In genomic region chr17:13006984-13007383, GRCm38 (mm10) we compare ENCODE assay signal across 8 mouse cellular contexts. TPM values are rescaled to one million over a fixed set of nuclear protein-coding genes. Genes with fewer than 3 reads are reported as not detected.
DNase-seq lines count a peak whose midpoint lies in the region; ATAC-seq and TF ChIP-seq lines count a peak whose summit lies in the region.

No protein-coding gene starts in this region.

- no peak for DNase-seq in lung, adult 2 months
- DNase-seq in limb, embryonic 14.5 days (ENCODE audit: low spot score), result no peak
- no peak for DNase-seq in thymus, postnatal 10 days (ENCODE audit: low spot score in 2 of 2)
- no peak for DNase-seq in adrenal gland, adult 2 months

- TF ChIP-seq POLR2A in lung, adult 2 months (IDR thresholded peaks at IDR 0.05; ENCODE audit: borderline replicate concordance, extremely low read depth, low read depth, low read length), result no peak
- TF ChIP-seq POLR2A in limb, embryonic 14.5 days (IDR thresholded peaks at IDR 0.05; ENCODE audit: borderline replicate concordance, extremely low read depth, insufficient read depth, insufficient read length), result no peak

- no peaks in the 10 kb centered on the region for H3K9me3 ChIP-seq in lung, embryonic 16.5 days (ENCODE audit: control insufficient read depth, low read length)
- H3K9me3 ChIP-seq in forebrain, embryonic 13.5 days (replicated peaks), result no peaks in the 10 kb centered on the region
- no peaks in the 10 kb centered on the region for H3K9me3 ChIP-seq in limb, embryonic 14.5 days (ENCODE audit: control insufficient read depth, low read length)
- no peaks in the 10 kb centered on the region for H3K9me3 ChIP-seq in stomach, embryonic 14.5 days (ENCODE audit: control insufficient read depth, low read depth, low read length)

- H3K4me2 ChIP-seq in lung, embryonic 16.5 days (ENCODE audit: low read depth, low read length), result peak overlapping the region; percentile 82
- peak overlapping the region; percentile 76 for H3K4me2 ChIP-seq in forebrain, embryonic 13.5 days
- peak overlapping the region; percentile 76 for H3K4me2 ChIP-seq in limb, embryonic 14.5 days (replicated peaks; ENCODE audit: low read depth, low read length, severe bottlenecking)
- H3K4me2 ChIP-seq in stomach, embryonic 14.5 days (replicated peaks; ENCODE audit: low read depth, low read length), result peak overlapping the region; percentile 81

- 54% methylated on average over 5 of the region's 5 CpGs for WGBS in lung, embryonic 16.5 days
- 55% methylated on average over 5 of the region's 5 CpGs for WGBS in lung, adult 2 months
- 45% methylated on average over 5 of the region's 5 CpGs for WGBS in forebrain, embryonic 13.5 days
- WGBS in limb, embryonic 14.5 days, result 48% methylated on average over 5 of the region's 5 CpGs
- 42% methylated on average over 5 of the region's 5 CpGs for WGBS in stomach, embryonic 14.5 days

- ATAC-seq in lung, embryonic 16.5 days (ENCODE audit: low read depth), result no peak
- ATAC-seq in forebrain, embryonic 13.5 days, result no peak
- ATAC-seq in limb, embryonic 14.5 days (ENCODE audit: low FRiP score, low read depth), result no peak
- no peak for ATAC-seq in stomach, embryonic 14.5 days (ENCODE audit: insufficient number of reproducible peaks, insufficient read depth, low FRiP score, low read depth)
- no peak for ATAC-seq in erythroid progenitor cell, adult 5-6 weeks (replicated peaks; ENCODE audit: low FRiP score, poor library complexity, severe bottlenecking)

- no peak for TF ChIP-seq CTCF in lung, adult 2 months (IDR thresholded peaks at IDR 0.05; ENCODE audit: insufficient read depth, low read length)

- H3K36me3 ChIP-seq in lung, embryonic 16.5 days (ENCODE audit: control insufficient read depth, insufficient read depth, low read length), result peaks cover 3% of the 10 kb centered on the region; the same call in 1 of the 2 replicates
- H3K36me3 ChIP-seq in forebrain, embryonic 13.5 days (ENCODE audit: poor library complexity, severe bottlenecking), result peaks cover 13% of the 10 kb centered on the region
- H3K36me3 ChIP-seq in limb, embryonic 14.5 days (ENCODE audit: control insufficient read depth, insufficient read depth, low read length), result peaks cover 6% of the 10 kb centered on the region
- peaks cover under 1% of the 10 kb centered on the region; the same call in 1 of the 2 replicates for H3K36me3 ChIP-seq in stomach, embryonic 14.5 days (ENCODE audit: control insufficient read depth, insufficient read depth, low read length)

- no peaks in the 10 kb centered on the region for H3K27me3 ChIP-seq in lung, embryonic 16.5 days (ENCODE audit: control insufficient read depth, insufficient read depth, low read depth, low read length)
- H3K27me3 ChIP-seq in forebrain, embryonic 13.5 days, result no peaks in the 10 kb centered on the region
- H3K27me3 ChIP-seq in limb, embryonic 14.5 days (ENCODE audit: control insufficient read depth, insufficient read depth, low read length), result no peaks in the 10 kb centered on the region
- H3K27me3 ChIP-seq in stomach, embryonic 14.5 days (ENCODE audit: control insufficient read depth, insufficient read depth, low read length), result no peaks in the 10 kb centered on the region

- peak overlapping the region; percentile 76; the same call in 1 of the 2 replicates for H3K27ac ChIP-seq in lung, embryonic 16.5 days (ENCODE audit: low read length)
- H3K27ac ChIP-seq in forebrain, embryonic 13.5 days, result no peak overlapping the region
- H3K27ac ChIP-seq in limb, embryonic 14.5 days (replicated peaks; ENCODE audit: low read depth, low read length), result no peak overlapping the region
- no peak overlapping the region; the same call in 1 of the 2 replicates for H3K27ac ChIP-seq in stomach, embryonic 14.5 days (ENCODE audit: low read length)

- H3K4me3 ChIP-seq in lung, embryonic 16.5 days (ENCODE audit: low read length), result peak overlapping the region; percentile 69
- H3K4me3 ChIP-seq in lung, adult 2 months (replicated peaks; ENCODE audit: extremely low read depth, low read depth, low read length), result no peak overlapping the region
- peak overlapping the region; percentile 90; the same call in 1 of the 2 replicates for H3K4me3 ChIP-seq in forebrain, embryonic 13.5 days
- peak overlapping the region; percentile 82 for H3K4me3 ChIP-seq in limb, embryonic 14.5 days (replicated peaks; ENCODE audit: low read length)
- peak overlapping the region; percentile 89; the same call in 1 of the 2 replicates for H3K4me3 ChIP-seq in stomach, embryonic 14.5 days (ENCODE audit: low read depth, low read length)

- peak overlapping the region; percentile 70 for H3K9ac ChIP-seq in lung, embryonic 16.5 days (ENCODE audit: low read length)
- peak overlapping the region; percentile 86 for H3K9ac ChIP-seq in forebrain, embryonic 13.5 days
- peak overlapping the region; percentile 73 for H3K9ac ChIP-seq in limb, embryonic 14.5 days (ENCODE audit: low read depth, low read length, severe bottlenecking)
- 0 out of 2 replicates have a peak overlapping the region, but pooled peaks have one; percentile 6 for H3K9ac ChIP-seq in stomach, embryonic 14.5 days (replicated peaks; ENCODE audit: low read depth, low read length)

- H3K4me1 ChIP-seq in lung, embryonic 16.5 days (replicated peaks; ENCODE audit: control insufficient read depth, insufficient read depth, low read length), result peaks cover 13% of the 10 kb centered on the region
- H3K4me1 ChIP-seq in lung, adult 2 months (ENCODE audit: control insufficient read depth, insufficient read depth, low read length), result peaks cover 8% of the 10 kb centered on the region
- H3K4me1 ChIP-seq in forebrain, embryonic 13.5 days, result peaks cover 13% of the 10 kb centered on the region
- H3K4me1 ChIP-seq in limb, embryonic 14.5 days (ENCODE audit: control insufficient read depth, insufficient read depth, low read length), result peaks cover 8% of the 10 kb centered on the region
- H3K4me1 ChIP-seq in stomach, embryonic 14.5 days (ENCODE audit: control insufficient read depth, insufficient read depth, low read length), result 0 out of 2 replicates have a peak, but pooled peaks cover 7% of the 10 kb centered on the region

RNA-seq across cellular contexts. Expression of gene Sod2, which starts 0.3 kb away (rescaled TPM):
- 102 and 116 TPM in 2 replicates for polyA plus RNA-seq in lung, embryonic 16.5 days (2015; fragmentation: Nextera tagmentation; extraction: Ambion mirVana)
- polyA plus RNA-seq in lung, adult 2 months (2012; rRNA removed), result 285 and 325 TPM in 2 replicates
- polyA plus RNA-seq in forebrain, embryonic 13.5 days (2015; fragmentation: Nextera tagmentation; extraction: Ambion mirVana), result 116 and 118 TPM in 2 replicates
- polyA plus RNA-seq in limb, embryonic 14.5 days (2012; rRNA removed), result 98.2 and 118 TPM in 2 replicates
- 103 and 116 TPM in 2 replicates for polyA plus RNA-seq in limb, embryonic 14.5 days (2014; fragmentation: Nextera tagmentation; extraction: Ambion mirVana)
- polyA plus RNA-seq in stomach, embryonic 14.5 days (2014; fragmentation: Nextera tagmentation; extraction: Ambion mirVana), result 110 and 125 TPM in 2 replicates
- total RNA-seq in adrenal gland, adult 2 months (2021), result 100 to 1,000 TPM; 464 to 485 TPM
- 1,090 and 1,205 TPM in 2 replicates for polyA plus RNA-seq in adrenal gland, adult 2 months (2012; rRNA removed)
- total RNA-seq in erythroid progenitor cell, adult 5-6 weeks (2015; ENCODE audit: low replicate concordance), result 18.4 and 58.3 TPM in 2 replicates
- 8.0 and 16.8 TPM in 2 replicates for total RNA-seq in erythroid progenitor cell, adult 5-6 weeks (2017; ENCODE audit: low replicate concordance)

RNA-seq across cellular contexts. Expression of gene Wtap, which starts 13.0 kb away (rescaled TPM):
- polyA plus RNA-seq in lung, embryonic 16.5 days (2015; fragmentation: Nextera tagmentation; extraction: Ambion mirVana), result 126 and 128 TPM in 2 replicates
- 16.1 and 19.4 TPM in 2 replicates for polyA plus RNA-seq in lung, adult 2 months (2012; rRNA removed)
- 166 and 170 TPM in 2 replicates for polyA plus RNA-seq in forebrain, embryonic 13.5 days (2015; fragmentation: Nextera tagmentation; extraction: Ambion mirVana)
- polyA plus RNA-seq in limb, embryonic 14.5 days (2012; rRNA removed), result 61.7 and 86.1 TPM in 2 replicates
- 135 and 141 TPM in 2 replicates for polyA plus RNA-seq in limb, embryonic 14.5 days (2014; fragmentation: Nextera tagmentation; extraction: Ambion mirVana)
- 138 and 146 TPM in 2 replicates for polyA plus RNA-seq in stomach, embryonic 14.5 days (2014; fragmentation: Nextera tagmentation; extraction: Ambion mirVana)
- total RNA-seq in adrenal gland, adult 2 months (2021), result 10 to 100 TPM; 54.5 to 60.2 TPM
- polyA plus RNA-seq in adrenal gland, adult 2 months (2012; rRNA removed), result 12.2 and 12.8 TPM in 2 replicates
- 66.0 and 97.3 TPM in 2 replicates for total RNA-seq in erythroid progenitor cell, adult 5-6 weeks (2015; ENCODE audit: low replicate concordance)
- 108 and 124 TPM in 2 replicates for total RNA-seq in erythroid progenitor cell, adult 5-6 weeks (2017; ENCODE audit: low replicate concordance)

RNA-seq across cellular contexts. Expression of gene Gpr31b, which starts 45.1 kb away (rescaled TPM):
- polyA plus RNA-seq in lung, embryonic 16.5 days (2015; fragmentation: Nextera tagmentation; extraction: Ambion mirVana), result not detected in 2 replicates
- not detected in 2 replicates for polyA plus RNA-seq in lung, adult 2 months (2012; rRNA removed)
- polyA plus RNA-seq in forebrain, embryonic 13.5 days (2015; fragmentation: Nextera tagmentation; extraction: Ambion mirVana), result not detected in 2 replicates
- polyA plus RNA-seq in limb, embryonic 14.5 days (2012; rRNA removed), result 0.06 and 0.09 TPM in 2 replicates
- polyA plus RNA-seq in limb, embryonic 14.5 days (2014; fragmentation: Nextera tagmentation; extraction: Ambion mirVana), result 0.18 TPM in 1 of 2 replicates, not detected in the other
- polyA plus RNA-seq in stomach, embryonic 14.5 days (2014; fragmentation: Nextera tagmentation; extraction: Ambion mirVana), result 0.20 TPM in 1 of 2 replicates, not detected in the other
- total RNA-seq in adrenal gland, adult 2 months (2021), result 1 to 10 TPM in 1 of 2 experiments, under 1 TPM in 1; 0.26 to 1.2 TPM
- 0.51 and 1.2 TPM in 2 replicates for polyA plus RNA-seq in adrenal gland, adult 2 months (2012; rRNA removed)
- total RNA-seq in erythroid progenitor cell, adult 5-6 weeks (2015; ENCODE audit: low replicate concordance), result not detected in 2 replicates
- total RNA-seq in erythroid progenitor cell, adult 5-6 weeks (2017; ENCODE audit: low replicate concordance), result not detected in 2 replicates

RNA-seq across cellular contexts. Expression of gene Acat2, which starts 46.4 kb away (rescaled TPM):
- polyA plus RNA-seq in lung, embryonic 16.5 days (2015; fragmentation: Nextera tagmentation; extraction: Ambion mirVana), result 83.8 and 91.4 TPM in 2 replicates
- 13.0 and 19.4 TPM in 2 replicates for polyA plus RNA-seq in lung, adult 2 months (2012; rRNA removed)
- 348 and 354 TPM in 2 replicates for polyA plus RNA-seq in forebrain, embryonic 13.5 days (2015; fragmentation: Nextera tagmentation; extraction: Ambion mirVana)
- 62.9 and 67.4 TPM in 2 replicates for polyA plus RNA-seq in limb, embryonic 14.5 days (2012; rRNA removed)
- 110 and 119 TPM in 2 replicates for polyA plus RNA-seq in limb, embryonic 14.5 days (2014; fragmentation: Nextera tagmentation; extraction: Ambion mirVana)
- polyA plus RNA-seq in stomach, embryonic 14.5 days (2014; fragmentation: Nextera tagmentation; extraction: Ambion mirVana), result 90.8 and 97.7 TPM in 2 replicates
- total RNA-seq in adrenal gland, adult 2 months (2021), result 100 to 1,000 TPM; 108 to 139 TPM
- polyA plus RNA-seq in adrenal gland, adult 2 months (2012; rRNA removed), result 19.4 and 20.3 TPM in 2 replicates
- total RNA-seq in erythroid progenitor cell, adult 5-6 weeks (2015; ENCODE audit: low replicate concordance), result 3.2 and 17.2 TPM in 2 replicates
- 3.9 and 7.3 TPM in 2 replicates for total RNA-seq in erythroid progenitor cell, adult 5-6 weeks (2017; ENCODE audit: low replicate concordance)

RNA-seq across cellular contexts. Expression of gene Tcp10b, which starts 53.9 kb away (rescaled TPM):
- polyA plus RNA-seq in lung, embryonic 16.5 days (2015; fragmentation: Nextera tagmentation; extraction: Ambion mirVana), result 0.11 TPM in 1 of 2 replicates, not detected in the other
- 0.07 and 0.13 TPM in 2 replicates for polyA plus RNA-seq in lung, adult 2 months (2012; rRNA removed)
- polyA plus RNA-seq in forebrain, embryonic 13.5 days (2015; fragmentation: Nextera tagmentation; extraction: Ambion mirVana), result 0.14 TPM in 1 of 2 replicates, not detected in the other
- 0.33 and 0.74 TPM in 2 replicates for polyA plus RNA-seq in limb, embryonic 14.5 days (2012; rRNA removed)
- 0.14 TPM in 2 replicates for polyA plus RNA-seq in limb, embryonic 14.5 days (2014; fragmentation: Nextera tagmentation; extraction: Ambion mirVana)
- polyA plus RNA-seq in stomach, embryonic 14.5 days (2014; fragmentation: Nextera tagmentation; extraction: Ambion mirVana), result 0.14 and 0.22 TPM in 2 replicates
- total RNA-seq in adrenal gland, adult 2 months (2021), result under 1 TPM; 0.24 to 0.72 TPM
- 0.09 and 0.10 TPM in 2 replicates for polyA plus RNA-seq in adrenal gland, adult 2 months (2012; rRNA removed)
- total RNA-seq in erythroid progenitor cell, adult 5-6 weeks (2015; ENCODE audit: low replicate concordance), result not detected in 2 replicates
- total RNA-seq in erythroid progenitor cell, adult 5-6 weeks (2017; ENCODE audit: low replicate concordance), result 0.39 TPM in 1 of 2 replicates, not detected in the other

Comparison
In these comparisons a context has a peak if more than half of its experiments do, and no peak if none do; other contexts are left out.
1. H3K9ac ChIP-seq: peak in every context shown above with its lines; median percentile 86 in forebrain, embryonic 13.5 days; 73 in limb, embryonic 14.5 days; 70 in lung, embryonic 16.5 days; 6 in stomach, embryonic 14.5 days.